Mouse (Mus musculus) cerebellum, adult 11-12 months (tissue): ENCODE measurements around the gene Acvrl1.
"Not testable (repeated sequence)": the region's sequence is repeated elsewhere in the genome, so short reads cannot be mapped to it uniquely, and the experiment has no call there.

Experiments
- DNase-seq: peaks from one replicate; pipeline ENCODE4 v3.0.0; 2022

Gene Acvrl1

GRCm38 (mm10) chr15:101113176-101113575 lies 15.1 kb upstream of the Acvrl1 start:
- no peak for DNase-seq

- not testable (repeated sequence) for DNase-seq
Observed at GRCm38 (mm10) chr15:101113778-101114177, 14.5 kb upstream of the Acvrl1 start.

GRCm38 (mm10) chr15:101115511-101116110 lies 12.7 kb upstream of the Acvrl1 start, which contains the start of gene Ankrd33:
Gene Ankrd33 (plus strand): TSS chr15:101115755.
- DNase-seq, result no peak

- no peak for DNase-seq
Observed at GRCm38 (mm10) chr15:101118399-101119125, 9.8 kb upstream of the Acvrl1 start.

- DNase-seq, result no peak
Observed at GRCm38 (mm10) chr15:101121411-101122289, 6.7 kb upstream of the Acvrl1 start.

GRCm38 (mm10) chr15:101122290-101122589 lies 6.1 kb upstream of the Acvrl1 start:
- no peak for DNase-seq

GRCm38 (mm10) chr15:101123202-101123601 lies 5.1 kb upstream of the Acvrl1 start:
- no peak for DNase-seq

- no peak for DNase-seq
Observed at GRCm38 (mm10) chr15:101125561-101125960, 2.8 kb upstream of the Acvrl1 start.

GRCm38 (mm10) chr15:101126876-101127544 lies 1.3 kb upstream of the Acvrl1 start:
- no peak for DNase-seq

GRCm38 (mm10) chr15:101129412-101129811 lies 1.1 kb downstream of the Acvrl1 start:
- no peak for DNase-seq

GRCm38 (mm10) chr15:101131498-101131897 lies 3.2 kb downstream of the Acvrl1 start:
- DNase-seq, result no peak

- DNase-seq, result no peak
Observed at GRCm38 (mm10) chr15:101132041-101132440, 3.7 kb downstream of the Acvrl1 start.

GRCm38 (mm10) chr15:101132761-101133160 lies 4.4 kb downstream of the Acvrl1 start:
- no peak for DNase-seq

- DNase-seq, result no peak
Observed at GRCm38 (mm10) chr15:101133993-101134704, 5.8 kb downstream of the Acvrl1 start.

GRCm38 (mm10) chr15:101135405-101135804 lies 7.1 kb downstream of the Acvrl1 start:
- no peak for DNase-seq

GRCm38 (mm10) chr15:101137455-101137854 lies 9.1 kb downstream of the Acvrl1 start:
- DNase-seq, result no peak

GRCm38 (mm10) chr15:101138675-101139074 lies 10.4 kb downstream of the Acvrl1 start:
- DNase-seq, result no peak

GRCm38 (mm10) chr15:101139885-101140284 lies 11.6 kb downstream of the Acvrl1 start:
- DNase-seq, result no peak

- DNase-seq, result no peak
Observed at GRCm38 (mm10) chr15:101140587-101140986, 12.3 kb downstream of the Acvrl1 start.

- DNase-seq, result no peak
Observed at GRCm38 (mm10) chr15:101141061-101141541, 12.8 kb downstream of the Acvrl1 start.

- DNase-seq, result no peak
Observed at GRCm38 (mm10) chr15:101142672-101143071, 14.3 kb downstream of the Acvrl1 start.

GRCm38 (mm10) chr15:101143494-101143893 lies 15.2 kb downstream of the Acvrl1 start:
- no peak for DNase-seq
